Mouse (Mus musculus) B cell, adult (primary cell): ENCODE data around the gene Lancl2. TPM values are rescaled to one million over a fixed set of nuclear protein-coding genes. Genes with fewer than 3 reads are reported as not detected.

Experiments
- total RNA-seq: library from RNA; stranded (reverse); gene quantifications from 4 replicates; pipeline ENCODE4 v1.2.4, GENCODE M21; 2023; ENCODE audit not compliant: inconsistent age

Gene Lancl2
- 9.0 to 10.9 TPM (median 9.9 TPM) in 4 replicates for total RNA-seq

GRCm38 (mm10) chr6:57702376-57702742, at the start of gene Lancl2:
Gene Lancl2 (plus strand): TSS chr6:57702540.

GRCm38 (mm10) chr6:57691467-57692261, 10.7 kb upstream of the Lancl2 start, which contains the start of gene Pyurf:
Gene Pyurf (minus strand): TSS chr6:57692078.

Other genes starting within 250 kb of the Lancl2 start
- 32.3 to 44.4 TPM (median 39.4 TPM) in 4 replicates for gene Ppm1k, start 167.1 kb upstream of the Lancl2 start, total RNA-seq
- gene Herc6, start 121.5 kb upstream of the Lancl2 start, total RNA-seq, result 23.1 to 34.6 TPM (median 26.2 TPM) in 4 replicates
- gene Pyurf, start 10.5 kb upstream of the Lancl2 start, total RNA-seq, result 3.9 to 5.3 TPM (median 4.6 TPM) in 4 replicates
- 12.5 to 14.7 TPM (median 13.4 TPM) in 4 replicates for gene Vopp1, start 122.6 kb downstream of the Lancl2 start, total RNA-seq
- not detected in 4 replicates for gene Vmn1r21, start 147.8 kb downstream of the Lancl2 start, total RNA-seq
- gene Vmn1r22, start 205.5 kb downstream of the Lancl2 start, total RNA-seq, result not detected in 4 replicates
- gene Vmn1r23, start 224.3 kb downstream of the Lancl2 start, total RNA-seq, result not detected in 4 replicates